Mouse (Mus musculus): ENCODE data around the gene Wipf2.

The Wipf2 gene

GRCm38 (mm10) chr11:98905033-98905432 lies 41.6 kb downstream of the Wipf2 start:
- in situ Hi-C loops (cut with MboI; ENCODE audit: unreplicated experiment in 2 of 2) = no loop called here

DNA sequence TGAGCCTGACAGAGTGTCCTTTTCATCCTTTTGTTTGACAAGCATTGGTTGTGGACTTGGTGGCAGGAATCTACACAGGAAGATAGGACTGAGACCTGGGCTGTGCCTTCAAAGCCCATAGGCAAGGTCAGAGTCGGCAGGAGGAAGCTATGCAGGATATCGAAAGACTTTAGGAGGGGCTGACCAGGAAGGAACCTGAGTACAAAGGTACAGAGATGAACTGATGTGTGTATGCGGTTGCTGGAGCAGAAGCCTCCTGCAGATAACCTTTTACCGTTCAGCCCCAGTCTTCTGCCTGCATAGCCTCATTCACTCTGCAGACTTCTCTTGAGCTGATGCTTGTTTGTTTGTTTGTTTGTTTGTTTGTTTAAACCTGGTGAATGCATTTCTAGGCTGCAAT lies 42.1 kb downstream of the Wipf2 start:
- in situ Hi-C loops (cut with MboI; ENCODE audit: unreplicated experiment in 2 of 2) = no loop called here

DNA sequence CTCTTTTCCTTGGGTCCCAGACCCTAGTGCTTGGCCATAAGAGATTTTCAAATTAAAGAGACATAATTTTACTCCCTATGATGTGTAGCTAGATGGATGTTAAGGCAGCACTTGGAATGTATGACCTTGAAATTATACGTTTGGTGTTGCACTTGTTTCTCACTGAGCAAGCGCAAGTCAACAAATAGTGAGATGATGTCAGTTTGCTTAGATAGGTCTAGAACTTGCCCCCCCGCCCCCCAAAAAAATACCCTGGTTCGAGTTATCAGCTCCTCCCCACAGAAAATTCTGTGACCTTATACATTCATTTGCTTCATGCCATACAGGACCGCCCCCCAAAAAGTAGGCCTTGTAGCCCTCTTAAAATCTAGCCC lies 43.6 kb downstream of the Wipf2 start:
- in situ Hi-C loops (cut with MboI; ENCODE audit: unreplicated experiment in 2 of 2) = no loop called here

DNA sequence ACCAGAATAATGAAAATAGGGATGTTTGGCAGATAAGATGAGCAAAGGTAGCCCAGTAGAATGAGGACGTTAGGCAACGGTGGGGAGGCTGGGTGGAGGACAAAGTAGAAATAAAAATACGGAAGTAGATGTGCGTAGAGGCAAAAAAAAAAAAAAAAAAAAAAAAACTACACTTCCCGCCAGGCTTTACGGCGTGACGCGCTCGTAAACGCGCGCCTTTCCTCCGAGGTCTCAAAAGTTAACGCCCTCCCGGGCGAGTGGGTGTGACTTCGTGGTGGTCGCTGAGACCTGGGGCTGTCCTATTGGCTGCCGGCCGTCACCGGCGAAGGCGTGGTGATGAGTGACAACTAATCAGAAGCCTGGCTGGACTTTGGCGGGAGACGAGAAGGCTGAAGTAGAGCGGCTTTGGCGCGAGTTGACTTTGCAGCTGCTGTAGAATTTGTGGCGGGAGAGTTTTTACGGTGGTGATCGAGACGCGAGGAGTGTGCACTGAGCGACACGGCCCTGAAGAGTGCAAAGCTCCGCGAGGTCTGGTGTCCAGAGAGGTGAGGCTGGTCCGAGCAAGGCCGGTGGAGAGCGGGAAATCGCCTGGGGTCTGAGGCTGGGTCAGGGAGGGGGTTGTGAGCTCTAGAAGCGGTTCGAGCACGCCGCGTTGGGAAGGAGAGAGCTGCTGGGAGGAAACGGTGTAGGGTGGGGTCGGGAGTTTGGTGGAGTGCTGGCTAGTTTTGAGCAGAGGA lies 44.2 kb downstream of the Wipf2 start, which contains the start of gene Cdc6:
Gene Cdc6, plus strand, starts transcription at position 365 of the 737 bp plus-strand sequence.
- in situ Hi-C loops (cut with MboI; ENCODE audit: unreplicated experiment in 2 of 2) = no loop called here

GRCm38 (mm10) chr11:98909654-98910053 lies 46.2 kb downstream of the Wipf2 start:
- in situ Hi-C loops (cut with MboI; ENCODE audit: unreplicated experiment in 2 of 2) = loop anchor here (5.0 to 10.0 kb wide), 4 partner anchors 125 to 215 kb away; partner anchors contain the start of gene Csf3 (in 1 of the 2)

GRCm38 (mm10) chr11:98910415-98910814 lies 47.0 kb downstream of the Wipf2 start:
- in situ Hi-C loops (cut with MboI; ENCODE audit: unreplicated experiment in 2 of 2) = loop anchor here (5.0 to 10.0 kb wide), 4 partner anchors 124 to 214 kb away; partner anchors contain the start of gene Csf3 (in 1 of the 2)

DNA sequence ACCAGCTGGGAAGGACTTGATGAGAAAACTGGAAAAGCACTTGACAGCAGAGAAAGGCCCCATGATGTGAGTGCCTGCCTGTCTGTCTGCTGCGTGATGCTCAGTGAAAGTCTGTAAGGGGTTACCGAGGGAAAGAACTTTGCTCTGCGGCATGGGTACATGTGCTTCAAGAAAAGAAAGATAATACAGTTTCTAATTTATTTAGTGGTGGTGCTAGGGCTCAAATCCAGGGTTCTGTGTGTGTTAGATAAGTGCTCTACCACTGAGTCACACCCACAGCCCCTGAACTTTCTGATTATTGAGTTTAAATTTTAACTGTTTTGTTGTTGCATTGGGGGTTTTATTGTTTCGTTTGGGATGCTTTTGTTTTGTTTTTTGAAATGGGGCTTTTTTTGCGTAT lies 48.1 kb downstream of the Wipf2 start:
- in situ Hi-C loops (cut with MboI; ENCODE audit: unreplicated experiment in 2 of 2) = loop anchor here (5.0 to 10.0 kb wide), 4 partner anchors 123 to 214 kb away; partner anchors contain the start of gene Csf3 (in 1 of the 2)

DNA sequence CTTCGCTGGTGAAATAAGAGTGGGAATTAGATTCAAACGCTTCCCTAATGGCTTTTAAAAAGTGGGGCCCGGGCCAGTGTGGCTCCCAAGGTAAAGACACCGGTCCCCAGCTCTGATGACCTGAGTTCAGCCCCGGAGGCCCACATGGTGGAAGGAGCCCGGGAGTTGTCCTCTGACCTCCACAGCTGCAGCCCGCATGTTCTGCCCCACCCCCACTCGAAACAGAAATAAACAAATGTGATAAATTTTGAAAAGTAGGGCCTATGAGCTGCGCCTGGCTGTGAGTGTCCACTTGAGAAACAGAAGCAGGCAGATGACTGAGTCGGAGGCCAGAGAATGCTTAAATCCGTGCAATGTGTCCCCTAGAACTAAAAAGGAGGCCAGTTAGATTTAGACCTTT lies 50.8 kb downstream of the Wipf2 start:
- in situ Hi-C loops (cut with MboI; ENCODE audit: unreplicated experiment in 2 of 2) = loop anchor here (5.0 to 10.0 kb wide), 4 partner anchors 121 to 217 kb away; partner anchors contain the start of gene Csf3 (in 1 of the 2)

DNA sequence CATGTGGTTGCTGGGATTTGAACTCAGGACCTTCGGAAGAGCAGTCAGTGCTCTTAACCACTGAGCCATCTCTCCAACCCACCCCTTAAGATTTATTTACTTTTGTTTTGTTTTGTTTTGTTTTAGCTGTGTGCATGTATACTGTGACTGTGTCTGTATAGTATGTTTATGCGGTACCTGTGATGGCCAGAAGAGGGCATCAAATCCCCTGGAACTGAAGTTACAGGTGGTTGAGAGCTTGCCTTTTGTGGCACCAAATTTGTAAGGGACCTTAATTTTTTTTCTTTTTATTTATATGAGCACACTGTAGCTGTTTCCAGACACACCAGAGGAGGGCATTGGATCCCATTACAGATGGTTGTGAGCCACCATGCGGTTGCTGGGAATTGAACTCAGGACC lies 52.9 kb downstream of the Wipf2 start:
- in situ Hi-C loops (cut with MboI; ENCODE audit: unreplicated experiment in 2 of 2) = loop anchor here (5.0 to 10.0 kb wide), 5 partner anchors 118 to 376 kb away; partner anchors contain the start of gene Igfbp4 (in 1 of the 2)

DNA sequence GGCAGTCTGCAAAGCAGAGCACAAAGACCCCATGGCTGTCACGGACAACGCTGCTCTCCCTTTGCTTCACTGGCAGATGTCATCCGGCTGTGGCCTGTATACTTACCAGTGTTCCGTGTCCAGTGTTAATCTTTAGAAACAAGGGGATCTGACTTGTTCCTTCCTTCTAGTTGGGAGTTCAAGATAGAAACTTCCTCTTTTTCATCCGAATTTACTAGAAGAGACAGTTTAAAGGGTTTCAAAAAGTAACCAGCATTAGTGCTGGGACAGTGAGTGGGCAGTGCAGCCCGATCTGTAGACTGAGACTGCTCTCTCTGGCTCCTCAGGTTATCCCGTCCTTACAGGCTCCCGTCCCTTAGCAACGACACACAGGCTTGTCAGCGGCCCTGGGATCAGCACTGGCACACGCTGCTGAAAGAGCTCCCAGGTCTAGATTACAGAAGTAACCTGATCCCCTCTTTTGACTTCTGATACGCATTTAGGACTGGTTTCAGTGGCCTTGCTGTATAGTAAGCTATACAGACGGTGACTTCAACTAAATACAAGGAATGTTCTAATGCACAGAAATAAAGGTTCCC lies 54.1 kb downstream of the Wipf2 start:
- in situ Hi-C loops (cut with MboI; ENCODE audit: unreplicated experiment in 2 of 2) = loop anchor here (5.0 to 10.0 kb wide), 5 partner anchors 117 to 375 kb away; partner anchors contain the start of gene Igfbp4 (in 1 of the 2)

GRCm38 (mm10) chr11:98918231-98918630 lies 54.8 kb downstream of the Wipf2 start:
- in situ Hi-C loops (cut with MboI; ENCODE audit: unreplicated experiment in 2 of 2) = loop anchor here (5.0 to 10.0 kb wide), 5 partner anchors 117 to 374 kb away; partner anchors contain the start of gene Igfbp4 (in 1 of the 2)

- in situ Hi-C loops (cut with MboI; ENCODE audit: unreplicated experiment in 2 of 2) = loop anchor here (5.0 to 10.0 kb wide), 5 partner anchors 116 to 373 kb away; partner anchors contain the start of gene Igfbp4 (in 1 of the 2)
These were observed 55.6 kb downstream of the Wipf2 start for GRCm38 (mm10) chr11:98919009-98919408.

GRCm38 (mm10) chr11:98921813-98922212 lies 58.4 kb downstream of the Wipf2 start:
- in situ Hi-C loops (cut with MboI; ENCODE audit: unreplicated experiment in 2 of 2) = loop anchor here in 1 of 2 experiments (10.0 kb wide), 2 partner anchors 223 to 373 kb away; no protein-coding TSS in a partner anchor

DNA sequence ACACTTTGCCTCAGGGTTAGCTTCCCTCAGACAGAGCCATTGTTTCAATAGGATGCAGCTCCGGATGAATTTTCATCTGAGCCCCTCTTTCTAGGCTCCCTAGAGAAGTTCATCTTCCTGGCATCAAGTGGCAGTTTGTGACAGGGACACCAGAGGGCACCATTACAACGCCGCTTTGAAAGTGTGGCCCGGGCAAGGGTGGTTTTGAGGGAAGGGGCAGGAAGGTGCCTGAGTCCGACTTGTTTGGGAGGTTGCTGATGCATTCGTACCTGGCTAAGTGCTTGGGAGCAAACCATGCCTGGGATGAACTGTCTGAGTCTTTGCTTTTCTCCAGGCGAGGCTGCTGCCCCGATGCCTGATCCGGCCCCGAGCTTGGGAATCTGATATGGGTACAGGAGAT lies 58.9 kb downstream of the Wipf2 start:
- in situ Hi-C loops (cut with MboI; ENCODE audit: unreplicated experiment in 2 of 2) = loop anchor here in 1 of 2 experiments (10.0 kb wide), 2 partner anchors 222 to 372 kb away; no protein-coding TSS in a partner anchor

GRCm38 (mm10) chr11:98922851-98923711 lies 59.6 kb downstream of the Wipf2 start:
- in situ Hi-C loops (cut with MboI; ENCODE audit: unreplicated experiment in 2 of 2) = loop anchor here in 1 of 2 experiments (10.0 kb wide), 2 partner anchors 222 to 372 kb away; no protein-coding TSS in a partner anchor

DNA sequence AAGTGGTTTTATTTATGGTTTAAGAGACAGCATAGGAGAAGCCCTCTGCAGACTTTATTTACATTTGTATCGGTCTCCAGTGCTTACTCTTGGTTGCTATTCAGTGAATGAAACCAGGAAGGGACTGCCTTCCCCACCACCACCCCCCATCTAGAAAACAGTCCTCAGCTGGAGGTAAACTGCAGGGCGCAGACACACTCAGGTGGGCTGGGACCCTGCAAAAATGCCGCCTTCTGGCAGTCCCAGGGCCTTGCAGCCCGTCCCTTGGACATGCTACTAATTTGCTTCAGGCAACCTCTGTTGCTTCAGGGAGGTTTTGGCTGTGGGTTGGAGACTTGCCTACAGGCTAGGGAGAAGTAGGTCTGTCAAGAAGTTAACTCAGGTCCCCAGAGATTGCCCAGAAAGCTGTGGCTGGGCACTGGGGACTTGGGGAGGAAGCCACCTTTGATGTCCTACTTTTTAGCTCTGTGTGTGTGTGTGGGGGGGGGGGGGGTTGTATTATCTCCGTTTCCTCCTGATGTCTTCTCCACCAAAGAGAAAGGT lies 61.3 kb downstream of the Wipf2 start:
- in situ Hi-C loops (cut with MboI; ENCODE audit: unreplicated experiment in 2 of 2) = loop anchor here (5.0 to 25.0 kb wide), 4 partner anchors 48 to 1663 kb away; no protein-coding TSS in a partner anchor

DNA sequence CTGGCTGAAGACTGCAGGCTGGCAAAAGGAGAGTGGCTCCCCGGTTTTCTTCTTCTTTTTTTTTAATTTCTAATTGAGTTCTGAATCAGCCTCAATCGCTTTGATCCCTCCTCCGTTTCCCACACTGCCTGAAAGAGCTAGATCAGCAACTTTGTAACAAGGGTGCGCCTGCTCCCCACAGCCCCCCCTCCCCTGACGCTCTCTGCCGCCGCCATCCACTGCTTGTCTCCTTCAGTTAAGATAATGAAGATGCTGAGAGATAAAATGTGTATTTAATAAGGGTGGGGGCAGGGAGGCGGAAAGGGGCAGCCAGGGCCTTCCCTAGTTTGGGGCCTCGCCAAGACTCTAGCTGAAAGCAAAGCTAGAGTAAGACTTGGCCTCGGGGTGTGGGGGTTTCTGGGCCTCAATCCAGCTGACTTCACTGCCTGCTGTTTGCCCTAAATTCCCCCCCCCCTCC lies 61.9 kb downstream of the Wipf2 start:
- in situ Hi-C loops (cut with MboI; ENCODE audit: unreplicated experiment in 2 of 2) = loop anchor here (5.0 to 25.0 kb wide), 4 partner anchors 47 to 1662 kb away; no protein-coding TSS in a partner anchor

DNA sequence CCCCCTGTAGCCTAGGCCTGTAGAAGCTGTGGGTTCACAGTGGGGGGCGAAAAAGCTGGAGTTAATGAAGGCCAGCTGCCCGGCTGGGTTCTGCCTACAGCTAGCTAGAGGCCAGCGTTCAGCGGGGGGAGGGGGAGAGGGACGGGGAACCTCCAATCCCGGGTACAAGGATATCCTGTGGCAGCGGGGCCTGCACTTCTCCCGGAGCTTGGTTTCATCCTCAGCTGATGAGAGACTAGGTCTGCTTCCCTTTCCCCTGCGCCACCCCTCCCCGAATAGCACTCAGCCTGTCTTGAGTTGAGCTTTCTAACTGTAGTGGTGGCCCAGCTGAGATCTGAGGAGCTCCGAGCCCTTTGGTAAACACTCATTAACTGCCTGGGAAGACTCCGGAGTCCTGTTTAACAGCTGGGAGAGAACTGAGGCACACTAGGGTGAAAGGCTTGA lies 62.5 kb downstream of the Wipf2 start:
- in situ Hi-C loops (cut with MboI; ENCODE audit: unreplicated experiment in 2 of 2) = loop anchor here (5.0 to 25.0 kb wide), 4 partner anchors 46 to 1661 kb away; no protein-coding TSS in a partner anchor

GRCm38 (mm10) chr11:98926553-98926952 lies 63.1 kb downstream of the Wipf2 start:
- in situ Hi-C loops (cut with MboI; ENCODE audit: unreplicated experiment in 2 of 2) = loop anchor here (5.0 to 25.0 kb wide), 4 partner anchors 46 to 1661 kb away; no protein-coding TSS in a partner anchor
